Mouse (Mus musculus) urinary bladder, postnatal 25 days (tissue): ENCODE results near the gene Myh14.
A peak's percentile ranks its signal among the peaks of the same experiment; 100 is the strongest.

Source experiments
- DNase-seq: peaks from one replicate; pipeline ENCODE4 v3.0.0; 2022; ENCODE audit warnings: low spot score

Gene Myh14

DNA sequence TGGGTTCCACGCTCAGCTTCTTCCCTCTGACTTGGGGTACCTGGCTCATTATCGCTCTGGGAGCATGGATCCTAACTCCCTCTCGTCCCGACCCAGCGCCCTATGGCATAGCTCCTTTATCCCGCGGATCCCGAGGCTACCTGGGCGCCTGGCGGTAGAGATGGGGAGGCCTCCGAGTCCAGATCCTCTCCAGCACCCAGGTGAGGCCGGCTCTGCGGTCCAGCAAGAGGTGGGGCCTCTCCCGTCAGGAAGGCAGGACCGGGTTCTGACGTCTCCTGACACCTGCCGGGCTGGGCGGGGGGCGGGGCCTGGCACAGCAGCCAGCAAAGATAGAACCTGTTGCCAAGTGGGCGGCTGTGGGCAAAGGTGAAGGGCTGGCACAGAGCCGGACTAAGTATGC, 1.5 kb downstream of the Myh14 start:
- DNase-seq, result peak; percentile 38

GRCm38 (mm10) chr7:44667996-44668738, 2.5 kb downstream of the Myh14 start:
- no peak for DNase-seq

DNA sequence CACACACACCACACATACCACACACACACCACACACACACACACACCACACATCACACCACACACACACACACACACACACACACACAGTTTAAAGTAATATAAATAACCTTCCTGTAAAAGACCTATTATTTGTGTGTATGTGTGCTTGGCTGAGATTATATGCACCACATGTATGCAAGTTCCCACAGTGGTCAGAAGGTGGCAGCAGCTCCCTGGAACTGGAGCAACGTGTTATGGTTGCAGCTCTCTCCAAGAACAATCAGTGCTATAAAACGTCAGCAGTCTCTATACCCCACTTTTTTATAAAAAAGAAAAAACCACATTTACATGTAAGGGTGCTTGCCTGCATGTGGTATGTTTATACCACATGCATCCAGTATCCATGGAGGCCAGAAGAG, 4.2 kb downstream of the Myh14 start:
- DNase-seq, result no peak

DNA sequence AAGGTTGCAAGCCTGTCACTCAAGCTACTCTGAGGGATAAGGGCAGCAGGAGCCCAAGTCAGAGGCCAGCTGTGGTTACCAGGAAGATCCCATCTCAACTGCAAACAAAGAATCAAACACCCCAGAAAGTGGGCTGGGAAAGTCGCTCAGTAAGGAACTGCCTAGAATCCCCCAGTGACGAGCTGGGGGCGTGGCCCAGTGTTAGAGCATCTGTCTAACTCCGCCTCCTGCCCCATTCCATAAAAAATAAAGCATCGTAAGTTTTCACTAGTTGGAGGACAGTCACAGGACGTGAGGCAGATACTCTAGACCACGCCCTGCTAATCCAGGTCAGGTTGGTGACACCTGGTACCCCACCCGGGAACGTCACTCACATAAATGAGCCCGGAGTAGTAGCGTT, 5.9 kb downstream of the Myh14 start:
- DNase-seq, result no peak

DNA sequence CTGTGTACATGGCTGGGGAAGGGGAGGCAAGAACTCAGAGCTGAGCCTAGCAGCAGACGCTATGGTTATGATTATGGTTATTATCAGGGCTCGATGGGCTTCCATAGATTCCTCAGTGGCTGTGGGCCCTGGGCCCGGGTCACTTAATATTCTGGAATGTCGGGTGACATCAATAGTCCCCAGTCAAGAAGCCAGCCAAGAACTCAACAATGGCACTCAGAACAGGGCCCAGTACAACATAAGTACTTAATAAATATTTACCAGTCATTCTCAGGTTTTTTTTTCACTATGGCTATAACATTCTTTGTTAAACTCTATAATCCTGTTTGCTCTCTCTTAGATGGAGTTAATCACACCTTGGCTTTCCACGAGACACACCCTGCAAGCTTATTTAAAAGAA, 7.1 kb downstream of the Myh14 start:
- no peak for DNase-seq

- DNase-seq, result no peak
Measured at GRCm38 (mm10) chr7:44662569-44662968, 8.1 kb downstream of the Myh14 start.

DNA sequence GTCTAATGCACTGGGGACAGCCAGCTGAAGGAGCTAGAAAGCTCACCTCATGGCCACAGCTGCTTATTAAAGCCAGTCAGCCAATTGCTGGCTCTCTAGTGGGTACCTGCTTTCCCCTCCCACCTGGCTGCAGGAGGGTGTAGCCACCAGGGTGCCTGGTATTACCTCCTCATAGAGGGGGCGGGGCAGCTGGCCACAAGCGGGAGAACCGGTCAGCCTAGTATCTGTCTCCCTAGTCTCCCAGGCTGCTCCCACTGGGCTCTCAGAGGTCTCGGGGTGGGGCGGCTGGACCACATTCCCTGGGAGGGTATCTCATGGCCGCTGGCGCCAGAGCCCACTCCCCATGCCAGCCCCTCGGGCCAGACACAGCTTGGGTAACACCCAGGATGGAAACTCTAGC, 8.5 kb downstream of the Myh14 start:
- DNase-seq, result peak; percentile 70

DNA sequence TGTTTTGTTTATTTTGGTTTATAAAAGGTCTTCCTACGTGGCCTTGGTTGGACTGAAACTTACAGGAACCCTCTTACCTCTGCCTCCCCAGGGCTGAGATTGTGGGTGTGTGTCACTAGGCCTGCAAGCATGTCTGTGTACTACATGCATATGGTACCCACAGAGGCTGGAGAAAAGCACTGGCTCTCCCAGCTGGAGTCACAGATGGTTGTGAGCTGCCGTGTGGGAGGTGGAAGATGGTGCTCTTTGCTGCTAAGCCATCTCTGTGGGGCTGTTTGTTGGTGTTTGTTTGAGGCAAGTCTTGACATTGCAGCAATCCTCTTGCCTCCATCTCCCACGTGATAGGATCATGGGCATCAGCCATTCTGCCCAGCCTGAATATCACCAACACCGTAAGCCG, 9.4 kb downstream of the Myh14 start:
- DNase-seq, result no peak

DNA sequence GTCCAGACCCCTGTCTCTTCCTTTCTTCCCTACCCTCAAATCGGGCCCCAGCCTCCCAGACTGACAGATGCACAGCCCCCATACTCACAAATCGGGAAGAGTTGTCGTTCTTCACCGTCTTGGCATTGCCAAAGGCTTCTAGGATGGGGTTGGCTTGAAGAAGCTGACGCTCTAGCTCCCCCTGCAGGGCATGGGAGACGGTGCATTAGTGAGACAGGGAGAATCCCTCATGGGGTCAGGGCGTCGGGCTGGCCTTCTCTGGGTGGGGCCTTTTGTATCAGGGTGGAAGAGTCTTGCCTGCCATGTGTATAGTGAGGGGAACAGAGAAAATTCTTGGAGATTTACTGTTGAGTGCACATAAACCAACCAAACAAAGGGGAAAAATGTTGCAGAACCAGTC, 15.1 kb downstream of the Myh14 start:
- DNase-seq, result peak; percentile 49

DNA sequence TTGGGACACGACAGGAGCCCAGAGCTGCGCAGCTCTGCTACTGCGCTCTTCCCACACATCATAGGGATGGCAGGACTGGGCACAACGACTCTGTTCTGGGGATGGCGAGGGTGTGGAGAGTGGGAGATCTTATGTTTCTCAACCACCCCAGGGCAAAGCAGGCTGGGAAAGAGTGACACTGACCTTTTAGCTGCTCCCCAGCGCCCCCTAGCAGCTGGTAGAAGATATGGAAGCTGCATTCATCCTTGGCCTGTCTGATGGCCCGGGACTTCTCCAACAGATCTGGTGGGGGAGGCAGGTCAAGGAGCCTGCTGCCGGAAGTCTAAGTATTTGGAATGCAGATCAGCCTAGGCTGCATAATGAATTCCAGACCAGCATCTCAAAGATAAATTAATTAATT, 16.9 kb downstream of the Myh14 start:
- no peak for DNase-seq

- no peak for DNase-seq
Measured at GRCm38 (mm10) chr7:44651416-44651815, 19.2 kb downstream of the Myh14 start.

- DNase-seq, result peak; percentile 38
Measured at GRCm38 (mm10) chr7:44649990-44650389, 20.7 kb downstream of the Myh14 start.

DNA sequence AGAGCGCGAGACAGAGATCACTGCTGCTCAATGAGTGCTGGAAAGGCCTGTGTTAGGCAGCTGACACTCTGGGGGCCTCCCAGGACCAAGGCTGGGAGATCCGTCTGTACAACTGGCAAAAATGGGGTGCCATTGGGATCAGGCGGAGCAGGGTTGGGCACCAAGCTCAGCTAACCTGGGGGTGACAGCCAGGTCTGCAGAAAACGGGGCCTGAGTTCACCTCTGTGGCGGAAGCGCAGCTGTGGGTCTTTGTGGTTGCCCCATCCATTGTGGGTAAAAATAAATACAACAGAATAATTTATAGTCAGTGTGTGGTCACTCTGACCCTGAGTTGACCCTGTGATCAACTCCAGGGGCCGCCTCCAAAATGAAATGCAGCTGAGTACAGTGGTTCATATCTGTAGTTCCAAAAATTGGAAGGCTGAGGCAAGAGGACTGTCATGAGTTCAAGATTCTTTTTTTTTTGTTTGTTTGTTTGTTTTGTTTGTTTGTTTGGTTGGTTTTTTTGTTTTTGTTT, 21.5 kb downstream of the Myh14 start:
- DNase-seq, result no peak

- DNase-seq, result no peak
Measured at GRCm38 (mm10) chr7:44647729-44648128, 22.9 kb downstream of the Myh14 start.

- DNase-seq, result peak; percentile 56
Measured at GRCm38 (mm10) chr7:44647042-44647724, 23.5 kb downstream of the Myh14 start.

GRCm38 (mm10) chr7:44645951-44646350, 24.7 kb downstream of the Myh14 start:
- no peak for DNase-seq

DNA sequence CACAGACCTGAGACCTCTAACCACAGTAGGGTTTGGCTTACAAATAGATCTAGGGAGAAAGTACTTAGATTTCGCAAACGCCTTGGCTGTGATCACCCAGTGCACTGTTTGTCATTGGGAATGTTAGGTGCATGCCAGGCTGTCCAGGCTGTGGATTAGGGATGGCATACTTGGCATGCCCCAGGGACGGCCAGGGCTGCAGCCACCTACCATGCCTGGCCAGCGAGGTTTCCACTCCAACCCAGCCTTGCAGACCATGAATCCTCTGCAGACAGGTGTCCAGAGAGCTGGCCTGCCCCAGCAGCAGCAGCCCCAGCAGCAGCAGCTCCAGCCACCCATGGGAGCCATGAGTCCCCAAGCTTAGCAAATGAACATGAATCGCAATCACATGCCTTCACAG, 25.4 kb downstream of the Myh14 start:
- DNase-seq, result no peak

DNA sequence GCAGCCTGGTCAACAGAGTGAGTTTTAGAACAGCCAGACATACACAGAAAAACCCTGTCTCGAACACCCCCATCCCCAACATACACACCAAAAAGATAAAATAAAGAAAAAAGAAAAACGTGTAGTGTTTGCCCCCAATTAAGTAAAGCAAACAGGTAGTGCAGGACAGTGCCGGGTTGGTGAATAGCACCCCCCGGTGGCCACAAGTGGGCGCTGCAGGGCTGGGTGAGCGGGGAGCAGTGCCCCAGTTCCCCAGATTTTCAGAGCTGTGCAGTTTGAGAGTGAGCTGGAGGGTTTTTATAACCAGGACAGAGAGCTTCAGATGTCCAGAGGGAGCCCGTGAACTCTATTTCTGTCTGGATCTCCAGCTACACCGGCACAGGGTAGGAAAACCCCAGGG, 28.8 kb downstream of the Myh14 start:
- DNase-seq, result no peak

DNA sequence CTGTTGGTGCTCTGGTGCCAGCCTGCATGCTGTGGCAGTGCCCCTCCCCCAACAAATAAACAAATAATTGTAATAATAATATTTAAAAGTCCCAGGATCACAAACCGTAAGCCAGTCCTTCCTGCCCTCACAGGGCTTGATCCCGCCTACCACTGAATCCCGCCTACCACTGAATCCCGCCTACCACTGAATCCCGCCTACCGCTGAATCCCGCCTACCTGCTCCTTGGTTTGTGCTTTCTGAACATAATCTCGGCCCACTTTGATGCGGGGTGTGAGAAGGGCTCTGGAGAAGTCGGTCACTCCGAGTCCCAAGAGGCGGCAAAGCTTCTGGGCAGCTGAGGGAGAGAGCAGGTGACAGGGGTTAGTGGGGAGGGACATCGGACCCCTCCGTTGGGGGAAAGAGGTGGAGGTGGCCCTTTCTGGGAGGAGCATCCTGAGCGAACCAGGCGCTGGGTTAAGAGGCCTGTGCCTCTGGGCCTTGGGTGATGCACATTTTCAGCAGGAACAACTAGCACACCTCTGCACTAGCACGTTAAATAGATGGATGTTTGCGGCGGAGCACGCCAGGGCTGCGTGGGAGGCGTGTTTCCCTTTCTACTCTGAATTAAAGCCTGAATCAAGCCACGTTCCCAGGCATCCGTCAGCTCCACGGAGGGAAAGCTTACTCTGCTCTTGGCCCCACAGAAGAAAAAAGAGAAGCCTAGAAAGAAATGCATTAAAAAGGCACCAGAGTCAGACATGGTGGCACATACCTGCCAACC, 29.6 kb downstream of the Myh14 start:
- no peak for DNase-seq

GRCm38 (mm10) chr7:44638663-44639062, 32.0 kb downstream of the Myh14 start:
- DNase-seq, result no peak

DNA sequence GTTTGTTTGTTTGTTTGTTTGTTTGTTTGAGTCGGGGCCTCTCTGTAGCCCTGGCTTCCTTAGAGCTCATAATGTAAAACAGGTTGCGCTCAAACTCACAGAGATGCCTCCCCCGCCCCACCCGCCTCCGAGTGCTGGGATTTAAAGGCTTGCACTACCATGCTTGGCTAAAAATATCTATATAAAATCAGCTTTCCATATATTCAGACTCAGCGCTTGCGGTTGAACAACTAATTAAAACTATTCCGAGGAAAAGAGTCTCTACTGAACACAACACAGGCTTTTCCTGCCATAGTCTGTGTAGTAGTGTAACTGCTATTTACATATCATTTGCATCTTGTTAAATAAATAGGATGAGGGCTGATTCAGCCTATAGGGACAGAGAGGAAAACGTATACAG, 34.0 kb downstream of the Myh14 start:
- no peak for DNase-seq

- DNase-seq, result no peak
Measured at GRCm38 (mm10) chr7:44633407-44633806, 37.2 kb downstream of the Myh14 start.

- DNase-seq, result no peak
Measured at GRCm38 (mm10) chr7:44632676-44633075, 38.0 kb downstream of the Myh14 start.
